Mouse (Mus musculus) activated CD4-positive, CD25-positive, alpha-beta regulatory T cell (primary cell): ENCODE data around the gene Vmn1r34. TPM values are rescaled to one million over a fixed set of nuclear protein-coding genes. Genes with fewer than 3 reads are reported as not detected.

Experiments used
- polyA plus RNA-seq, 2 experiments: library from polyadenylated mRNA; unstranded; fragments of 100-300 nt; shearing (Covaris generic); gene quantifications; one replicate each; pipeline ENCODE4 v1.2.1; 2017

Vmn1r34 gene
- polyA plus RNA-seq = not detected

DNA sequence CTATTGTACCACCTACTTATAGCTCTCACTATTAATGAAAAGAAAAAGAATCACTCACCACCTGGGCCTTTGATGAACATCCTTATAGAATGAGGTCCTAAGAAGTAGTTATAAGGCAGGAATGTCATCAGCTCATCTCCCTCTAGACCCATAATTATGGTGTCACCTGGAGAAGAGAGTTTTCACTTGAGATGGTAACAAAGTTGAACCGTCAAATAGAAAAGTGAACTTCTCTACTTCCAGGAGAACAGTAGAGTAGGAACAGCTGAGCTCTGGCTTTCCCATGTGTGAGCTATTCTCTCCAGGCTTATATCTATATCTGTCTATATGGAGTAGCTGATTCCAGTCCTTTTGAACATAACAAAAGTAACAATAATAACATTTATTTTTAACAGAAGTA is at the start of gene Vmn1r34:
Gene Vmn1r34, minus strand, starts transcription at position 101 of the 400 bp plus-strand sequence.

DNA sequence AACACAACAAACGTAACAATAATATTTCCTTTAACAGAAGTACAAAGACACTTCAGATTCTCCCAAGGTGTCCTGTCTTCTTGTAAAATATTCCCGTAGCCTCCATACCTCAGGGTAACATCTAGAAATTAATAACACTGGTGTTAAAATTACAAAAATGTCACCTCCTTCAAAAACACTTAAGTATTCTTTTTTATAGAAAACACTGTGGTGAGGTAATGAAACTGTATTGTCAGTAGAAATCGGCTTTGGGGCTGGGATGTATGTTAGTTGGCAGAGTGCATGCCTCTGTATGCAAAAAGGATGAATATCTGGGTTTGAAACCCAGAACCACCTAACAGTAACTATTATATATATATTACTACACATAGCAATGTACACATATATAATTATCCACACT is 42.1 kb upstream of the Vmn1r34 start, which contains the start of gene Vmn1r35:
Gene Vmn1r35, minus strand, starts transcription at position 101 of the 400 bp plus-strand sequence.

DNA sequence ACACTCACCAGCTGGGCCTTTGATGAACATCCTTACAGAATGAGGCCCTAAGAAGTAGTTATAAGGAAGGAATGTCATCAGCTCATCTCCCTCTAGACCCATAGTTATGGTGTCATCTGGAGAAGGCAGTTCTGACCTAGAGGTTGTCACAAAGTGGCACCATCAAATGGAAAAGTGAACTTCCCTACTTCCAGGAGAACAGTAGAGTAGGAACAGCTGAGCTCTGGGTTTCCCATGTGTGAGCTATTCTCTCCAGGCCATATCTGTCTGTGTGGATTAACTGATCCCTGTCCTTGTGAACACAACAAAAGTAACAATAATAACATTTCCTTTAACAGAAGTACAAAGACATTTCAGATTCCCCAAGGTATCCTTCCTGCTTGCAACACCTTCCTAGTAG is 25.5 kb downstream of the Vmn1r34 start, which contains the start of gene Vmn1r33:
Gene Vmn1r33, minus strand, starts transcription at position 101 of the 400 bp plus-strand sequence.

Other genes starting within 250 kb of the Vmn1r34 start
- 10 to 100 TPM; 34.7 to 35.9 TPM for gene Mad2l1, start 108.5 kb downstream of the Vmn1r34 start, polyA plus RNA-seq
- under 1 TPM in 1 of 2 experiments, not detected in 1; 0.23 TPM for gene Vmn1r32, start 83.8 kb downstream of the Vmn1r34 start, polyA plus RNA-seq
- not detected for gene Vmn1r33, start 25.6 kb downstream of the Vmn1r34 start, polyA plus RNA-seq
- gene Vmn1r35, start 42.0 kb upstream of the Vmn1r34 start, polyA plus RNA-seq = not detected
- not detected for gene Vmn1r36, start 75.3 kb upstream of the Vmn1r34 start, polyA plus RNA-seq
- not detected for gene Vmn1r37, start 85.5 kb upstream of the Vmn1r34 start, polyA plus RNA-seq
- gene Vmn1r38, start 138.7 kb upstream of the Vmn1r34 start, polyA plus RNA-seq = not detected
- not detected for gene Vmn1r39, start 166.7 kb upstream of the Vmn1r34 start, polyA plus RNA-seq